Mouse (Mus musculus) MEL (cell line): ENCODE results near the gene Pear1. TPM values are rescaled to one million over a fixed set of nuclear protein-coding genes. Genes with fewer than 3 reads are reported as not detected.

Experiments used
- DNase-seq: peaks from one replicate; pipeline ENCODE4 v3.0.0; 2011; ENCODE audit warnings: low read depth, low spot score
- H3K27ac ChIP-seq: 2 replicates; pipeline ENCODE4 v1.5.1; 2012; ENCODE audit warnings: low read depth, mild to moderate bottlenecking, control low read depth, low read length, moderate library complexity; ENCODE audit not compliant: control insufficient read depth
- H3K27me3 ChIP-seq, 2 experiments: fragments of 150-350 bp in 1 of 2; sonication (generic) in 1 of 2; 2 replicates each; pipeline ENCODE4 v1.6.1; 2012; ENCODE audit warnings: low read length in 2 of 2, mild to moderate bottlenecking in 2 of 2, improper control_type of control experiment in 1 of 2, moderate library complexity in 1 of 2; ENCODE audit not compliant: insufficient read depth in 2 of 2, control insufficient read depth in 1 of 2
- H3K36me3 ChIP-seq, 2 experiments: 2 replicates each; pipeline ENCODE4 v1.6.1; 2012 to 2014; ENCODE audit warnings: low read length in 2 of 2, improper control_type of control experiment in 1 of 2, inconsistent platforms in 1 of 2, mild to moderate bottlenecking in 1 of 2; ENCODE audit not compliant: insufficient read depth in 2 of 2, control insufficient read depth in 1 of 2
- H3K4me1 ChIP-seq, 2 experiments: fragments of 150-350 bp in 1 of 2; sonication (generic) in 1 of 2; 2 replicates each; pipeline ENCODE4 v1.6.1; 2012; ENCODE audit warnings: low read length in 2 of 2, improper control_type of control experiment in 1 of 2, mild to moderate bottlenecking in 1 of 2; ENCODE audit not compliant: insufficient read depth in 2 of 2, control insufficient read depth in 1 of 2
- H3K4me3 ChIP-seq, 2 experiments: fragments of 150-350 bp in 1 of 2; sonication (generic) in 1 of 2; 2 replicates each; pipeline ENCODE4 v1.5.1; 2012; ENCODE audit warnings: low read depth in 2 of 2, low read length in 2 of 2, mild to moderate bottlenecking in 2 of 2, moderate library complexity in 2 of 2, control low read depth in 1 of 2, improper control_type of control experiment in 1 of 2; ENCODE audit not compliant: control insufficient read depth in 1 of 2, insufficient read depth in 1 of 2
- H3K79me2 ChIP-seq: 2 replicates; pipeline ENCODE4 v1.6.1; 2012; ENCODE audit warnings: mild to moderate bottlenecking, low read length, moderate library complexity; ENCODE audit not compliant: control insufficient read depth, poor library complexity, insufficient read depth
- H3K9ac ChIP-seq: 2 replicates; pipeline ENCODE4 v1.6.1; 2012; ENCODE audit warnings: low read depth, mild to moderate bottlenecking, control low read depth, low read length, moderate library complexity; ENCODE audit not compliant: control insufficient read depth, poor library complexity, severe bottlenecking
- H3K9me3 ChIP-seq: fragments of 150-350 bp; sonication (generic); replicated peaks from 2 replicates; pipeline ENCODE4 v1.6.1; 2012; ENCODE audit warnings: mild to moderate bottlenecking, low read length, improper control_type of control experiment, moderate library complexity; ENCODE audit not compliant: insufficient read depth
- CHD1 ChIP-seq: IDR thresholded peaks from 2 replicates; pipeline ENCODE4 v1.6.1; 2012; ENCODE audit warnings: low read depth, mild to moderate bottlenecking, inconsistent platforms, low read length, improper control_type of control experiment
- ELF1 ChIP-seq: IDR thresholded peaks from 2 replicates; pipeline ENCODE4 v1.6.1; 2014; ENCODE audit warnings: low read depth, mild to moderate bottlenecking, inconsistent platforms, low read length, improper control_type of control experiment, moderate library complexity
- GABPA ChIP-seq: IDR thresholded peaks from 2 replicates; pipeline ENCODE4 v1.6.1; 2012; ENCODE audit warnings: low read depth, mild to moderate bottlenecking, inconsistent platforms, low read length, improper control_type of control experiment, moderate library complexity
- GATA1 ChIP-seq: IDR thresholded peaks from 2 replicates; pipeline ENCODE4 v1.6.1; 2011; ENCODE audit warnings: low read depth, low read length, improper control_type of control experiment
- KAT2A ChIP-seq: conservative IDR thresholded peaks from 2 replicates; pipeline ENCODE4 v1.6.1; 2012; ENCODE audit warnings: low read depth, low read length, improper control_type of control experiment, inconsistent platforms
- MAFK ChIP-seq: IDR thresholded peaks from 2 replicates; pipeline ENCODE4 v1.6.1; 2011; ENCODE audit warnings: low read depth, mild to moderate bottlenecking, low read length, improper control_type of control experiment, borderline replicate concordance
- MAX ChIP-seq: IDR thresholded peaks from 2 replicates; pipeline ENCODE4 v1.6.1; 2011; ENCODE audit warnings: low read length, improper control_type of control experiment
- MXI1 ChIP-seq: IDR thresholded peaks from 2 replicates; pipeline ENCODE4 v1.6.1; 2011; ENCODE audit warnings: mild to moderate bottlenecking, low read depth, low read length, improper control_type of control experiment
- MYC ChIP-seq: IDR thresholded peaks from 2 replicates; pipeline ENCODE4 v1.6.1; 2011; ENCODE audit warnings: low read depth, mild to moderate bottlenecking, low read length, improper control_type of control experiment, moderate library complexity
- NELFE ChIP-seq: IDR thresholded peaks from 2 replicates; pipeline ENCODE4 v1.6.1; 2011; ENCODE audit warnings: low read depth, low read length, improper control_type of control experiment
- POLR2AphosphoS5 ChIP-seq: IDR thresholded peaks from 2 replicates; pipeline ENCODE4 v1.6.1; 2012; ENCODE audit warnings: low read depth, borderline replicate concordance, mild to moderate bottlenecking, inconsistent platforms, low read length, moderate library complexity, mixed read lengths
- TAL1 ChIP-seq: IDR thresholded peaks from 2 replicates; pipeline ENCODE4 v1.6.1; 2012; ENCODE audit warnings: mild to moderate bottlenecking, inconsistent platforms, low read length, moderate library complexity, mixed read lengths
- TBP ChIP-seq: IDR thresholded peaks from 2 replicates; pipeline ENCODE4 v1.8.0; 2011; ENCODE audit warnings: low read depth, low read length, improper control_type of control experiment
- TCF12 ChIP-seq: IDR thresholded peaks from 2 replicates; pipeline ENCODE4 v1.6.1; 2014; ENCODE audit warnings: low read depth, mild to moderate bottlenecking, inconsistent platforms, low read length, improper control_type of control experiment, moderate library complexity
- USF1 ChIP-seq: IDR thresholded peaks from 2 replicates; pipeline ENCODE4 v1.6.1; 2014; ENCODE audit warnings: low read depth, mild to moderate bottlenecking, inconsistent platforms, low read length, improper control_type of control experiment, moderate library complexity
- ZC3H11A ChIP-seq: IDR thresholded peaks from 2 replicates; pipeline ENCODE4 v1.6.1; 2012; ENCODE audit warnings: low read depth, mild to moderate bottlenecking, inconsistent platforms, low read length, improper control_type of control experiment
- ZKSCAN1 ChIP-seq: IDR thresholded peaks from 2 replicates; pipeline ENCODE4 v1.6.1; 2012; ENCODE audit warnings: low read depth, mild to moderate bottlenecking, inconsistent platforms, low read length, improper control_type of control experiment, moderate library complexity
- ZMIZ1 ChIP-seq: IDR thresholded peaks from 2 replicates; pipeline ENCODE4 v1.6.1; 2012; ENCODE audit warnings: low read depth, mild to moderate bottlenecking, inconsistent platforms, low read length, improper control_type of control experiment, moderate library complexity
- polyA plus RNA-seq, 2 experiments: library from polyadenylated mRNA; stranded (reverse) in 1 of 2; unstranded in 1 of 2; fragments of >175 nt in 1 of 2; fragments of >200 nt in 1 of 2; gene quantifications; 2 replicates each; pipeline versions ENCODE4 v1.2.1 to v1.2.4; 2012; ENCODE audit warnings: low replicate concordance in 2 of 2, low read depth in 1 of 2; ENCODE audit not compliant: insufficient read length in 2 of 2, insufficient read depth in 1 of 2, missing spikeins in 1 of 2
- total RNA-seq: library from RNA; depleted of rRNA; stranded (reverse); fragments of 300-350 nt; gene quantifications from 2 replicates; pipeline ENCODE4 v1.2.3, GENCODE M21; 2012

The Pear1 gene
- total and polyA plus RNA-seq, 3 experiments: 0.35 to 1.0 TPM; not detected in 1

DNA sequence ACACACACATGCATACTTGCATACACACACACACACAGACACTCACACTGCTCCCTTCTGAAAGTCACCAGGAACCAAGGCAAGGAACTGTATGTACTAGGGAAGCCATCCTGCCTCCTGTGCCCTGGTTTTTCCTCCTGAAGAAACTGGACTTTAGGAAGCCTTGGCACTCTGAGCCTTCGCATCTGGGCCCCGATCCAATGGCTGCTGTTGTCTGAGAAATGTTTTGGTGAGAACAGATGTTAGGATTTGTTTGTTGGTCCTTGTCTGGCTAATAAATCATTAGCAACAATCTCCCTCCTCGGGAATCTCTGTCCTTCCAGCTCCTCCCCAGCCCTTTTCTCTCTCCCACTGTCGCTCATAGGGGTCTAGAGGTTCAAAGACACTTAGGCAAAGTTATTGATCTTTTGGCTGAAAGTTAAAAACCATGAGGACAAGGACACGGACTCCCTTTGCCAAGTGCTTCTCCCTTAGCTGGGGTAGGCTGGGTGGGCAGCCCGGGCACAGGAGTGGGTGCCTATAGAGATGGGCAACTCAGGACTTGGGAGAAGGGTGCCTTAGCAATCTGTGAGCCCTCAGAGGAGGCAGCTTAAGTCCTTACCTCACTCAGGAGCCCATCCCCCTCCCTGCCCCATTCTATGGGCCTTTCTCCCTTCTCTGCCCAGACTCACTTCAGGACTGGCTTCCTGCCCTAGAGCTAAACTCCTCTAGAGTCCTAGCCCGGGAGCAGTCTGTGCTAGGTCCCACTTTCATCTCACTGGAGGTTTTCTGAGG lies 30.9 kb upstream of the Pear1 start (continued):
- TF ChIP-seq MYC: no peak
- no peak for TF ChIP-seq NELFE
- no peak for TF ChIP-seq KAT2A

DNA sequence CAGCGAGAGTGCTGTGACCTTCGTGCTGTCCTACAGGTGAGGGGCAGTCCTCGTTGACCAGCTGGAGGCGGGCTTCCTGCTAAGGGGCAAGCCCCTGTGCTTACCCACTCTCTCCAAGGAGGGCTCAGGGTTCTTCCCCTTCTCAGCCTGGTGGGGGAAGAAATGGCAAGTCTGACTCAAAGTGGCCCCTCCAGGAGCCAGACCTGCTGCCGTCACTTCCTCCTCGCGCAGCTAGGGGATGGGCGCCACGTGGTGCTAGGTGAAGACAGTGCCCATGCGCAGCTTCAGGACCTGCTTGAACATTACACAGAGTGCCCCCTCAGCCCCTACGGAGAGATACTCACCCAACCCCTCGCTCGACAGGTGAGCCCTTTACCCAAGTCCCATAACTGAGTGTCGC lies 25.0 kb upstream of the Pear1 start:
- Histone ChIP-seq H3K27me3 (peaks cover 2 to 6% of the 10 kb centered on the region in 2 experiments; a peak in 1 of 4 replicates), H3K4me1 (no peaks in the 10 kb centered on the region), H3K27ac (no peak overlapping the region), H3K4me3 (no peak overlapping the region), H3K79me2 (no peaks in the 10 kb centered on the region), H3K36me3 (no peaks in the 10 kb centered on the region), H3K9ac (no peak overlapping the region), H3K9me3 (no peaks in the 10 kb centered on the region)
- TF ChIP-seq ELF1 (no peak), MAX (no peak), ZKSCAN1 (no peak), ZC3H11A (no peak), TAL1 (no peak), CHD1 (no peak), POLR2AphosphoS5 (no peak), GABPA (no peak)
- no peak for DNase-seq

DNA sequence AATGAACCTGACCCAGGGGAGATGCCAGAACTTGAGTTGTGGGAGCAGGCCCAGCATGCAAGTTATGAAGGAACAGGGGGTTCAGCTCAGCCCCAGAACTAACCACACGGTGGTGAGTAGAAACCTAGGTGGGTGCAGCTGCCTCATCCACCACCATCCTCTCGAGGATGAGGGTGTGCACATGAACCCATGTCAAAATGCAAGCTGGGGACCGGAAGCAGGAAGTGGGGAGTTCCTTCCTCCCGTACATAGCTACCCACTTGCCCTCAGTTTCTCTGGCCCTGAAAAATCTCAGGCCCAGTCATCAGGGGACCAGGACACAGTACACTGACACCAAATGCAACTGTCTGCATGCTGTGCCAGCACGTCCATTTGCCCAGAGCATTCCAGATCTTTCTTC lies 23.6 kb upstream of the Pear1 start:
- H3K9me3 ChIP-seq: no peaks in the 10 kb centered on the region
- H3K4me1 ChIP-seq: no peaks in the 10 kb centered on the region
- H3K9ac ChIP-seq: no peak overlapping the region
- DNase-seq: no peak
- H3K79me2 ChIP-seq: no peaks in the 10 kb centered on the region
- no peak overlapping the region for H3K27ac ChIP-seq
- no peak for TF ChIP-seq TBP
- TF ChIP-seq POLR2AphosphoS5: no peak
- no peak for TF ChIP-seq TCF12
- no peak for TF ChIP-seq GATA1
- TF ChIP-seq TAL1: no peak
- TF ChIP-seq ZMIZ1: no peak
- no peak for TF ChIP-seq USF1
- TF ChIP-seq MXI1: no peak
- TF ChIP-seq MAX: no peak
- no peak for TF ChIP-seq MAFK
- TF ChIP-seq, all 39 proteins: peak for 0
- H3K4me3 ChIP-seq: no peak overlapping the region
- H3K27me3 ChIP-seq: peaks cover 2 to 6% of the 10 kb centered on the region in 2 experiments; a peak in 2 of 4 replicates
- H3K36me3 ChIP-seq: no peaks in the 10 kb centered on the region
